Mouse (Mus musculus): ENCODE measurements around the gene Jam3. TPM values are rescaled to one million over a fixed set of nuclear protein-coding genes. Genes with fewer than 3 reads are reported as not detected.
"Not testable (repeated sequence)": the region's sequence is repeated elsewhere in the genome, so short reads cannot be mapped to it uniquely, and the experiment has no call there.

Gene Jam3
- total RNA-seq, 2 experiments from 2014 or later, result not detected

DNA sequence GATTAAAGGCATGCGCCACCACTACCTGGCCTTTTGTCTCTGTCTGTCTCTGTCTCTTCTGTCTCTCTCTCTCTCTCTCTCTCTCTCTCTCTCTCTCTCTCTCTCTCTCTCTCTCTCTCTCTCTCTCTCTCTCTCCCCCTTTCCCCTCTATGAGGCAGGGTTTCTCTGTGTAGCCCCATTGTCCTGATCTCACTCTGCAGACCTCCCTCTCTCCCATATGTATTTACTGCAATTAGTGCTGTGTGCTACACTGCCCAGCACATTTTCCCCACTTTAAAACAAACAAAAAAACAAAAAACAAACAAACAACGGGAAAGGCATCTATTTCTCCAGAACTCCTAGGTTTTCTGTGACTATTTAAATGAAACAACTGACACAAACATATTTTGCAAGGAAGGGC, 18.4 kb upstream of the Jam3 start:
- no peak for ATAC-seq (replicated peaks; ENCODE audit: low FRiP score, poor library complexity, severe bottlenecking)

DNA sequence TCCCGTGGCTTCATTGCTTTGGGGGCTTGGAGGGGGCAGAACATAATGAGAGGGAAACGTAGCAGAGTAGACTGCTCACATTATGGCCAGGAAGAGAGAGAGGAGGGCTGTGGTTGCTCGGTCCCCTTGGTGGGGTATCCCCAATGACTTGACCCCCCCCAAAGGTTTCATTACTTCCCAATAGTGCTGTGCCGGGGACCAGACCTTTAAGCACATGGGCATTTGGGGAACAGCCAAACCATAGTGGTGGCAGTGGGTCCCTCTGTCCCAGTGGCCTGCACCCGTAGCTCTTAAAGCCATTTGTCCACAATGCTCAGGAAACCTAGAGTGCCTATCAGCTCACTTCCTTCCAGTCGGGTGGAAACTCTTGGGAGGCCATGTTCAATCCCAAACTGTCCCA, 17.6 kb upstream of the Jam3 start:
- ATAC-seq (replicated peaks; ENCODE audit: low FRiP score, poor library complexity, severe bottlenecking), result no peak

DNA sequence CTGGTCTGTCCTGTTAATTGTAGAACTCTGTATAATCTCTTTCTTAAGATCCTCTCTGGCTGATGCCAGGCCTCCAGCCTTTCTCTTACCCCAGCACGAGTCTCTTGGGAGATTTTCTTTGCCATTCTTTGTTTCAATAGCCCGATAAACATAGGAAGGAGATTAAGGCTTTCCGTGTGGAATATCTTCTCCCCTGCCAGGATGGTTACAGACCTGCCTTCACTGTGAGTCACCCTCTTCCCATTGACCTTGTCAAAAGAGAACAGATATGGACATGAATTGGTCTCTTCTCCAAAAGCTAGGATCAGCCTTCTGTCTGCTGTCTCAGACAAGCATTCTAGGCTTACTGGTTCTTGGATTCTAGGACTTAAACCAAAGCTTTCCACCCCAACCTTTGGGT, 15.5 kb upstream of the Jam3 start:
- ATAC-seq (replicated peaks; ENCODE audit: low FRiP score, poor library complexity, severe bottlenecking), result no peak

DNA sequence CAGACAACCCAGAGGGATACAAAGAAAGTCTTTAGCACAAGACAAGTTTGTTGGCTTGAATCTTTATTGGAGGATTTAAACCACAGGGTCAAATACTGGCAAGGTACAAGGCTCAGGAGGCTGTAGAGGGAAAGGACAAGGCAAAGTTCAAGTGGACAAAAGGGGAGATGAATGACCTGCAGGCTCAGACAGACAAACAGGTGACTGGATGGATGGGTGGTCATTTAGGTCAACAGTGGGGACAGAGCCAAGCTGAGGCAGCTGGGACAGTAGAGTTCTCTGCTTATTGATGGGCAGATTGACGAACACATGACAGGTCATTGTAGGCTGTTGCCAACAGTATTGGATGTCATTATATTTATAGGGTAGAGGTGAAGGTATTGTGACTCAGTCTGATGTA, 11.8 kb upstream of the Jam3 start:
- ATAC-seq (replicated peaks; ENCODE audit: low FRiP score, poor library complexity, severe bottlenecking), result no peak

DNA sequence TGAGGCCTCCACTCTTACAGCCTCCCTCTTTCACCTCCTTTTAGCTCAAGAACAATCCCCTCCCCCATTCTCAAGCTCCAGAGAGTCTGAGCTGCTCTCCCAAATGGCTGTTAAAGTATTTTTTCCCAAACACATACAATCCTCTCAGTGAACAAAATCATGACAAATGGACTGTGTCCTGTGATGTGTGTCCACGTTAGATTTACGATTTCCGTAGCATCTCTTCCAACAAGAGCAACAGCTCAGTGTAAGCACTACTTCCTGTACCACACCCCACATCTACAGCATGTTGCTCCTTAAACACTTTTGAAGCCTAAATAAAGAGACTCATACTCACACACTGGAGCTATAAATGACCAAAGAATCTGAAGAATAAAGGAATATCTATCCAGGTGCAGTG, 10.4 kb upstream of the Jam3 start:
- no peak for ATAC-seq (replicated peaks; ENCODE audit: low FRiP score, poor library complexity, severe bottlenecking)

DNA sequence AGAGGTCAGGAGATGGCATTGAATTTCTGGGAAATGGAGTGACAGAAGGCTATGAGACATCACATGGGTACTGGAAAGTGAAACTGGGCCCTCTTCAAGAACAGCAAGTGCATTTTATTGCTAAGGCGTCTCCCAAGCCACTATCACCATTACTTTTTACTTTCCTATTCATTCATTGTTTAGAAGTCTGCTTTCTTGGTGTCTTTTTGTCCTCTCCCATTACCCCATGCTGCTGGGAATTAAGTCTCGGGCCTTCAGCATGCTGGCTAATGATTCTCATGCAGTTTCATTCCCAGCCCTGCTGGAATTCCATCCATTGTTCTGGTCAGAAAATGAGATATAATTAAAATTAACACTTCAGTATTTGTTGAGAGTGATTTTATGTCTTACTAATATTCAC, 9.7 kb upstream of the Jam3 start:
- ATAC-seq (replicated peaks; ENCODE audit: low FRiP score, poor library complexity, severe bottlenecking), result no peak

DNA sequence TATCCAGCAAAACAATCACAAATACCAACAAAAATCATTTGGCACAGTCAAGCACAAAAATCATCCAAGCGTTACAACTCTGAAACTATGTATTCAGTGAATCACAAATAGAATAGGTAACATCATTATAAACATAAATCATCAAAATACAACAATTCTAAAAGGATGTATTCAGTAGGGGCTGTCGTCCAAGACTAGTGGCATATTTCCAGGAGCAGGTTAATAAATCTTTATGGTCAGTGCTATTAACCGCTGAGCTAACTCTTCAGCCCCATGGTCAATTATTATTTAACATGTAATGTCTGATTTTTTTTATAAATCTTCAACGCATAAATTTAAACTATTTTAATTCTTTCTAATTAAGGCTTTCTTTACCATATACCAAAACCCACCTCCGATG, 8.4 kb upstream of the Jam3 start:
- ATAC-seq (replicated peaks; ENCODE audit: low FRiP score, poor library complexity, severe bottlenecking), result not testable (repeated sequence)

DNA sequence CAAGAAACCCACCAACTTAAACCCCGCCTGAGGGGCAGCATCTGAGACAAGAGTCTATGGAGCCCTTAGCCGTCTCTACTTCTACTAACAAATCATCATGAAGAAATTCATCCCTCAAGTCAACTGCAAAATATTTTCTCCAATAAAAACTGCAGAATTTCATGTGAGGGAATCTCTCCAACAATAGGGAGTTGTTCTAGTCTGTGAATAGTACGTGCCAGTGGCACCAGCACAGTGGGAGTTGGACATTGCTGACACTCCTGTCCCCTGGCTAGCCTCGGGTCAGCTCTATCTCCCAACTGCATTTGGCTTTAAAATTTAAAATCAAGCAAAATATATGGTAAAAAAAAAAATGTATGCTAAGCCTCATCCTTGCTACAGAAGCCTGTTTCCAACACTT, 1.4 kb downstream of the Jam3 start:
- no peak for ATAC-seq (replicated peaks; ENCODE audit: low FRiP score, poor library complexity, severe bottlenecking)

DNA sequence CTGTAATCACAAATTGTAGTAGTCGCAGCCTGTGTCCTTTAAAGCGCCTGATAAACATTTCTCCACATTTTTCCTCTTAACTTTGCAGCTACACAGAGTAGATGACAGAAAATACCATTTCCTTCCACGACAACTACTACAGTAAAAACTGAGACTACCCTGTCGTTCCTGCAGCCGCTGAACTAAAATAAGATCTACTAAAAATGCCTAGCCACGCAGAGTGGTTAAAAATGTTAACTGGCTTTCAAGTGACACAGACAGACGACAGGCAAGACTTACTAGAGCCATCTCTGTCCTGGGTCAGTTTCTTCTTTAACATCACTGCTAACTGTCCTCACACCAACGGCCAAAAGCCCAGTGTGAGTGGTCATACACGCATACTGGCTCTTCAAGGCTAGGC, 5.4 kb downstream of the Jam3 start:
- ATAC-seq (replicated peaks; ENCODE audit: low FRiP score, poor library complexity, severe bottlenecking), result no peak

DNA sequence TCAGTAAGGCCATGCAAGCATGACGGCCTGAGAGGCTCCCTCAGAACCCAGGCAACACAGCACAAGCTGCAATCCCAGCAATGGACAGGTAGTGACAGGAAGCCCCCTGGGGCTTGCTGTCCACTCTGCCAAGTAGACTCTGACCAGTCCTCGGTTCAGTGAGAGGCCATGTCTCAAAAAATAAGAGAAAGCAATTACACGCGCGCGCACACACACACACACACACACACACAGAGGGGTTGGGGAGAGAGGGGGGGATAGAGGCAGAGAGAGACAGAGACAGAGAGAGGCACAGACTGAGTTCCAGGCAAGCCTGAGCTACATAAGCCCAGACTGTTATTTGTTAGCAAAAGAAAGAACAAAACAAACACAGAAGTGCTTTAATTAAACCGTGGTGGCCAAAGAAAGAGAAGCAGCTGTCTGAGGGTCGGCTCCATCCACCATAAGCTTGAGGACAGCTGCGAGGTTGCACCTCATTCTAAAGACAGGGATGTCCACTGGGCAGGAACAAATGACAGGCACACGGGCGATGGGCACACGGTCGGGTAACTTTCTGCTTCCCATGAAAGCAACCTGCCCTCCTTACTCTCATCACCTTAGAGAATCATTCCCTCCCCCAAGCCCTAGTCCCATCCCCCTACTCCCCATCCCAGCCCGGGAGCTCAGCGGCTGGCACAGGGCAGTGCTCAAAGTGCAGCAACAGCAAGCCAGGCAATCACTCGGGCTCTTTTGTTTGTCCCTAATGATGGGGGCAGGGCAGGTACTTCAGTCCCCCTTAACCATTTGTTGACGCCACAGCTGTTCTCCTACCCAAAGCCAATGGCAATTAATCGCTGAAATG, 6.4 kb downstream of the Jam3 start:
- no peak for ATAC-seq (replicated peaks; ENCODE audit: low FRiP score, poor library complexity, severe bottlenecking)

DNA sequence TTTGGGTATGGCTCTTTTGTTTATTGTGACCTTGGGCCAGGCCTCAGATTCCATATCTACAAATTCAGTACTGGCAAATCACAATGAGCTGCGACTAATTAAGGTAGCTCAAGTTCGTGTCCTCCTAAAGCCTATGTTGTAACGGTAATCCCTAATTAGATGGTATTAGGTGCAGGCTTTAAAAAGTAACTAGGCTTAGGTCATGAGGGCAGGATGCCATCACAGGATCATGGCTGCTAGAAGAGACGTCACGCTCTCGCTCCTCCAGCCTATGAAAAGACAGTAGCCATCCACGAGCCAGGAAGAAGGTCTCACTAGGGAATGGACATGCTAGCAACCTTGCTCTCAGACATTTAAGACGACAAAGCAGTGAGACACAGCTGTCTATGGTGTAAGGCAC, 7.3 kb downstream of the Jam3 start:
- ATAC-seq (replicated peaks; ENCODE audit: low FRiP score, poor library complexity, severe bottlenecking), result no peak

DNA sequence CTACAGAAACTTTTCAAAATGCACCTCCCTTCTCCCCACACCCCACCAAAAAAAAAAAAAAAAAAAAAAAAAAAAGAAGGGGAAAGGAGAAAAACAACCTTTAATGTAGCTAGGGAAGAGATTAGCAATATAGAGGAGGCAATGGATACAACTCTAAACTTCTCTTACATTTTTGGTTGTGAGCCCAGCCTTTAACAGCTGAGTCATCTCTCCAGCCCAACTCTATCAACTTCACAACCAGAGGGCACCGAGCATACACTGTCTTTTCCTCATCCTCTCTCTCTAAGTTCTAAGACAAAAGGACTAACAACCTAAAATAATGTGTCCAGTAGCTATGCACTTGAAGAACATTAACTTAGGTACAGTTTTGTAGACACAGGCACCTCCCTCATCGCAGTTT, 8.4 kb downstream of the Jam3 start:
- ATAC-seq (replicated peaks; ENCODE audit: low FRiP score, poor library complexity, severe bottlenecking), result no peak

DNA sequence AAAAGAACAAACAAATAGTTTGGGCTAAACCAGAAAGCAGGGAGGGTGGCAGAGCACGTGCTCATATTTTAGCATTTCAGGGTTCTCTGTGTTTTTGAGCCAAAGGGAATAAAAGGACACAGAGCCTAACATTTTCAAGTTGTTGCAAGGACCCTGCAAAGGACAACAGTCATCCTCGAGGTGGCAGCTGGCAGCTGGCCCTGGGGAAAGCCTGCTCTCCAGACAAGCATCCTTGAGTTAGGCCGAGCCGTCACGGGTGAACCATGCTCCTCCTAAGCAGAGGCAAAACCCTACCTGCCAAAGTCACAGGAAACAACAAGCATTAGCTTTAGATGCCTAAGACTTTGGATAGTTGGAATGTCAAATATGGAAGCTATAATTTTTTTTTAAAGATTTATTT, 10.2 kb downstream of the Jam3 start:
- ATAC-seq (replicated peaks; ENCODE audit: low FRiP score, poor library complexity, severe bottlenecking), result no peak

DNA sequence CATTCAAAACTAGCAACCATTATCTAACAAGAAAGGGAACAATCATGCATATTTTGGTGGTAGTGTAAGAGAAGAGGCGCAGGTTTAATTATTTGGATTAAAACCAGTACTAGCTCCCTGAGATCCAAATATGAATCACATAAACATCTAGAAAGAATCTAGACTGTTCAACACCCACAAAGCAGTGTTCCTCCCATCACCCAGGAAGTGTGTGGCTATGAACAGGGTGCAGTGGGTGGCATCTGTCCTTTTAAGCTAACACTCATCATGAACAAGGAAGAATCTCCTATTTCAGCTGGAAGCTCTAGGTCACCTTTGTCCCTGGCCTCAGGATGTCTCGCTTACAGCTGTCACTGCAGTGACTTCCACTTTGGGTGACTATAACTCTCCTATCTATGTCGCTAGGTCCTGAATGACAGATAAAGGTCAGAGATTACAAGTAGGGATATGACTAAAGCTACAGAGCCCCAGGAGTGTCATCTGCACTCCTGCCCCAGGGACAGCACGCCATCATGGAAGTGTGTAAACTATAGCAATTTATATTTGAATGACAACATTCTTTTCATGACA, 10.9 kb downstream of the Jam3 start:
- ATAC-seq (replicated peaks; ENCODE audit: low FRiP score, poor library complexity, severe bottlenecking), result no peak

DNA sequence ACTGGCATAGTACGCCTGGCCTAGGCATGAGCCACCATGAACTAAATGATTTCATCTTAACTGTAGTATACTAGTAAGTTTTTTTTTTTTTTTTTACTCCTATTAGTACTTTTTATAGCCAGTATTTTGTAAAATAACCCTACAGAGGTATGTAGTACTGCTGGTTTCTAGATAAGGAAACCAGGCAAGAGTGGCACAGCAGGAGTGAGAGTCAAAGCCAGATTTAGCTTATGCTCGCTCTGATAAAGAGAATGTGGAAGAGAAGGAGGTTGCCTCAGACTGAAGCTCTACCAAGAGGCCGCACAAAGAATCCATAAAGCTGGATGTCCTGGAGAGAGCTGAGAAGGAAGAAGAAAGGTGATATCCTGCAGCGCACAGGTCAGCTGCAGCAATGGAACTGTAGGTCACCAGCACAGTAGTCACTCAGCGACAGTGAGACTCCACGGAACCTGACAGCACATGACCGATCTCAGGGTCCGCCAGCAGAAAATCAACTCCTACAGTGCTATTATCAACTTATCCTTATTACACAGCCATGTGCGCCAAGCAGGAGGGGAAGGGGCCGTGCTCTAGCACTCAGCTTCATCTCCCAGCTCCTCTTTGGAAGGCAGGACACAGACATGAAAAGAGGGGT, 14.7 kb downstream of the Jam3 start:
- no peak for ATAC-seq (replicated peaks; ENCODE audit: low FRiP score, poor library complexity, severe bottlenecking)

DNA sequence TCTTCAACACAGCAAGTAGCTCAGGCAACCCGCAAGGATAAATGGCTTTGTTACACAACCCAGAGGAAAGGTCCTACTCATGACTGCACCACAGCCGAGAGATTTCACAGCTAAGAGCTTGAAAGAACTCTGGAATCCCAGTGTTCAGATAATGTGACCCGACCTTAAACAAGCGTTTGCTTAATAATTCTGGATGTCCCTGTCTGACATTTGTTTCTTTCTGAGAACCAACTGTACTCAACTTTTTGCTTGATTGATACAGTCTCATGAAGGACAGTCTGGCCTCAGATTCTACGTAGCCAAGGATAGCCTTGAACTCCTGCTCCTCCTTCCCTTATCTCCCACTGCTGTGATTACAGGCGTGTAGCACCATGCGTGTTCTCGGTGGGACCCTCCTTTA, 18.6 kb downstream of the Jam3 start:
- ATAC-seq (replicated peaks; ENCODE audit: low FRiP score, poor library complexity, severe bottlenecking), result no peak

DNA sequence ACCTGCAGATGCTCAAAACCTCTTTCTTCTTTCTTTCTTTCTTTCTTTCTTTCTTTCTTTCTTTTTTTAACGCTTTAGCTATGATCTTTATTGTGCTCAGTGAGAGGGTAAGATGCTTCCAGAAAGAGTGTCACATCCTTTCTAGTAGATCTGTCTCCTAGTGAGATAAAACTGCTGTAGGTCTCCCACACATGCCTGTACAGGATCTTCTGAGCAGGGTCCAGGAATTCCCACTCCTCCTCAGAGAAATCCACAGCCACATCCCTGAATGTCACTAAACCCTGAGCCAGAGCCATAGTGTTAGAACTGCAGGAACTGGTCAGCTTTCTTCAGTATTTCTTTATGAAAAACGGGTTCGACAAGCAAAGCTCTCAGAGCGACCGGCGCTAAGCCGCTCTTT, 19.8 kb downstream of the Jam3 start:
- ATAC-seq (replicated peaks; ENCODE audit: low FRiP score, poor library complexity, severe bottlenecking), result no peak

DNA sequence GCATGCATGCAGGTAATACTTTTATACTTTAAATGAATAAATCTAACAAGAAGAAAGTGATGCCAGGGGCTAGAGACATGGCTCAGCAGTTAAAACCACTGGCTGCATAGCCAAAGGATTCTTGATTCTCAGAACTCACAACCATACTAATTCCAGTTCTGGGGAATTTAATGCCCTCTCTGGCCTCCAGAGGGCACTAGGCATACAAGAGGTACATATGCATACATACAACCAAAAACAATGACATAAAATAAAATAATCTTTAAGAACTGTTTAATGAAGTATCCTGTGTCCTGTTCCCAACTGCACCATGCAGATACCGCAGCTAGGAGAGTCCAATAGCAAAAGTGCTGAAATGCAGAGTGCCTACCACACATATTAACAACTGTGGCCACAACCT, 20.8 kb downstream of the Jam3 start:
- no peak for ATAC-seq (replicated peaks; ENCODE audit: low FRiP score, poor library complexity, severe bottlenecking)

DNA sequence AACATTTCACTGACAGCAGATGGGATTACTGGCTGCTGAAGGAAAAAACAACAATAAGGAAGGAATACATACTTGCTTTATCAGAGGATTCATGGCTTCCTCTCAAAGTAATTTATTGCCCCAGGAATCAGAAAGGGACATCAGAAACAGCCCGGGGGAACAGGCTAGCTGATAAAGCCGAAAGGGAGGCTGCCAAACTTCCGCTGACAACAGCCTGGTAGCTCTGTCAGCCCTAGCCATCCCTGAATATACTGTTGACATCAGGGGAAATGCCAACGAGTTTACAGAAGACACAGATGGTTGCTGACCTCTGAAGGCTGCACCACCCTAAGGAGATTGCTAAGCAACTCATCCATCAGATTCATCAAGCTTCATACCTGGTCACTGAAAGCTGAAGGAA, 26.6 kb downstream of the Jam3 start:
- ATAC-seq (replicated peaks; ENCODE audit: low FRiP score, poor library complexity, severe bottlenecking), result no peak

DNA sequence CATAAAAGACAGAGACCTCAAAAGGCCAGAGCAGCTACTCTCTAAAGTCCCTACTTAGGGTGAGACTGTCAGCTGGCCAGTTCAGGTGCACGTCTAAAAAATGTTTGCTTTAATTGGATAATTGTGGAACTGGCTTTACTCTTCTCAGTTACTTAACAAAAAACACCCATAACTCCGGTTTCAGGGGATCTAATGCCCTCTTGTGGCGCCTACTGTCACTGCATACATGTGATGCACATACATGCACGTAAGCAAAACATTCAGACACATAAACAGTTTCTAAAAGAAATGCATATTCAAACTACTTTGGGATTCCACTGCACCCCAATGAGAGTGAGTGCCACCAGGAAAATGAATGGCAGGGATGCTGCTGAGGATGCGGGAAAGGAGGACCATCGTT, 28.7 kb downstream of the Jam3 start:
- no peak for ATAC-seq (replicated peaks; ENCODE audit: low FRiP score, poor library complexity, severe bottlenecking)

DNA sequence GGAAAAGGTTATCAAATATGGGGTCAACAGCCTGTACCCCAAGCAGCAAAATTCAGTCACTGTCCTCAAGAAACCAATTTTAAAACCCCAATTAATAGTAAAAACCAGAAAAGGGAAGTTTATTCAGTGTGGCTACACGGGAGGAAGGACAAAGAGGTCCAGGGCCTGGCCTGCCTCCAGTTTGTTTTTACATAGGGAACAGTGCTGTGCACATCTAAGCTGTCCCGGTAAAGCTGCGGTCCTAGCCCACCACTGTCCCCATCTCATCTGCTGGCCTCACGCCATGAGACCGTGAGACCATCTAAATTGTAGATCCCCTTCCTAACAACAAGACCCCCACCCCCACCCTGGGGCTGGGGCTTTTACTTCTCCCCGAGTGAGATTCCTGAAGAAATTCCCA, 29.8 kb downstream of the Jam3 start:
- no peak for ATAC-seq (replicated peaks; ENCODE audit: low FRiP score, poor library complexity, severe bottlenecking)

Data from erythroid progenitor cell, adult 5-6 weeks (primary cell).